Mouse (Mus musculus): ENCODE results near the gene Lenep.

Gene Lenep

GRCm38 (mm10) chr3:89355512-89355902 lies 47.1 kb downstream of the Lenep start:
- POLR2A ChIA-PET = interaction anchor here in 3 of 4 experiments (0.6 to 2.0 kb wide), 5 partner anchors 10 to 33 kb away, joined by 3 to 5 read pairs (median 4); partner anchors contain the start of genes Efna3 (in 1 of the 3) and Efna4 (in 1 of the 3)
- CTCF ChIA-PET = interaction anchor here (0.6 to 4.1 kb wide), 35 partner anchors 8 to 165 kb away, joined by 3 to 16 read pairs (median 5); partner anchors contain the start of genes Efna4 (in 1 of the 4), Krtcap2 (in 1 of the 4), Pbxip1 (in 1 of the 4) and Trim46 (in 1 of the 4)

GRCm38 (mm10) chr3:89354816-89355511 lies 47.6 kb downstream of the Lenep start:
- CTCF ChIA-PET = interaction anchor here (0.5 to 4.1 kb wide), 51 partner anchors 9 to 649 kb away, joined by 3 to 16 read pairs (median 4); partner anchors contain the start of genes Efna3 (in 1 of the 4), Efna4 (in 1 of the 4), Krtcap2 (in 1 of the 4) and Pbxip1 (in 1 of the 4)
- POLR2A ChIA-PET = interaction anchor here (0.6 to 1.9 kb wide), 10 partner anchors 11 to 28 kb away, joined by 3 to 5 read pairs (median 3); partner anchors contain the start of genes Dcst1 (in 1 of the 4) and Efna4 (in 1 of the 4)

- ChIA-PET CTCF (interaction anchor here in 3 of 4 experiments (0.6 to 3.0 kb wide), 9 partner anchors 11 to 101 kb away, joined by 3 to 31 read pairs (median 5); no protein-coding TSS in a partner anchor), POLR2A (interaction anchor here in 3 of 4 experiments (0.6 to 3.6 kb wide), 15 partner anchors 10 to 837 kb away, joined by 3 to 17 read pairs (median 4); partner anchors contain the start of genes Efna3 (in 2 of the 3), Efna4 (in 1 of the 3), Lenep (in 1 of the 3) and Zbtb7b (in 1 of the 3))
These were observed 51.3 kb downstream of the Lenep start for GRCm38 (mm10) chr3:89351271-89351670.

Measured in embryonic stem cell, embryonic (primary cell).